Mouse (Mus musculus): ENCODE data around the gene Olfr1368. TPM values are rescaled to one million over a fixed set of nuclear protein-coding genes. Genes with fewer than 3 reads are reported as not detected.

Gene Olfr1368
- polyA plus RNA-seq, 1 experiment from 2014 or later, result not detected

- Histone ChIP-seq H3K9ac (no peak overlapping the region), H3K36me3 (no peaks in the 10 kb centered on the region), H3K9me3 (no peaks in the 10 kb centered on the region), H3K4me1 (no peaks in the 10 kb centered on the region), H3K27me3 (no peaks in the 10 kb centered on the region), H3K4me3 (no peak overlapping the region), H3K27ac (no peak overlapping the region), H3K4me2 (no peak overlapping the region)
- no peak for ATAC-seq (ENCODE audit: borderline replicate concordance, extremely low read depth, low FRiP score, low TSS enrichment)
- WGBS, result 86% methylated on average over 6 of the region's 6 CpGs
Observed at GRCm38 (mm10) chr13:21110441-21110840, 35.2 kb downstream of the Olfr1368 start.

- H3K27me3 ChIP-seq, result no peaks in the 10 kb centered on the region
- no peak overlapping the region for H3K4me2 ChIP-seq
- H3K4me1 ChIP-seq, result no peaks in the 10 kb centered on the region
- no peak overlapping the region for H3K4me3 ChIP-seq
- WGBS, result 92% methylated on average over 3 of the region's 3 CpGs
- H3K9me3 ChIP-seq, result no peaks in the 10 kb centered on the region
- no peak overlapping the region for H3K27ac ChIP-seq
- ATAC-seq (ENCODE audit: borderline replicate concordance, extremely low read depth, low FRiP score, low TSS enrichment), result no peak
- no peak overlapping the region for H3K9ac ChIP-seq
- H3K36me3 ChIP-seq, result no peaks in the 10 kb centered on the region
Observed at GRCm38 (mm10) chr13:21109759-21110158, 35.9 kb downstream of the Olfr1368 start.

Other genes with a start within 250 kb of the Olfr1368 start
- gene Olfr1370, start 70.9 kb downstream of the Olfr1368 start, polyA plus RNA-seq (2015; fragmentation: Nextera tagmentation; extraction: Ambion mirVana), result not detected in 2 replicates
- 0.08 TPM in 1 of 2 replicates, not detected in the other for gene Olfr1369-ps1, start 34.4 kb downstream of the Olfr1368 start, polyA plus RNA-seq (2015; fragmentation: Nextera tagmentation; extraction: Ambion mirVana)
- not detected in 2 replicates for gene Olfr263, start 16.2 kb downstream of the Olfr1368 start, polyA plus RNA-seq (2015; fragmentation: Nextera tagmentation; extraction: Ambion mirVana)
- 147 and 148 TPM in 2 replicates for gene Trim27, start 33.6 kb upstream of the Olfr1368 start, polyA plus RNA-seq (2015; fragmentation: Nextera tagmentation; extraction: Ambion mirVana)
- gene Gpx5, start 146.9 kb upstream of the Olfr1368 start, polyA plus RNA-seq (2015; fragmentation: Nextera tagmentation; extraction: Ambion mirVana), result not detected in 2 replicates
- gene Gpx6, start 166.3 kb upstream of the Olfr1368 start, polyA plus RNA-seq (2015; fragmentation: Nextera tagmentation; extraction: Ambion mirVana), result not detected in 2 replicates
- gene Olfr1367, start 201.0 kb upstream of the Olfr1368 start, polyA plus RNA-seq (2015; fragmentation: Nextera tagmentation; extraction: Ambion mirVana), result not detected in 2 replicates
- gene Zscan12, start 217.0 kb upstream of the Olfr1368 start, polyA plus RNA-seq (2015; fragmentation: Nextera tagmentation; extraction: Ambion mirVana), result 12.6 and 13.3 TPM in 2 replicates